Mouse (Mus musculus): ENCODE results near the gene Magt1.
"Not testable (repeated sequence)": the region's sequence is repeated elsewhere in the genome, so short reads cannot be mapped to it uniquely, and the experiment has no call there.

The Magt1 gene

GRCm38 (mm10) chrX:106011465-106012159 is at the start of gene Magt1:
Gene Magt1, minus strand, starts transcription at chrX:106011906.
- peak; percentile 96 for DNase-seq (ENCODE audit: low read depth)

- DNase-seq (ENCODE audit: low read depth), result no peak
These were observed 36.5 kb upstream of the Magt1 start for GRCm38 (mm10) chrX:106048191-106048590.

DNA sequence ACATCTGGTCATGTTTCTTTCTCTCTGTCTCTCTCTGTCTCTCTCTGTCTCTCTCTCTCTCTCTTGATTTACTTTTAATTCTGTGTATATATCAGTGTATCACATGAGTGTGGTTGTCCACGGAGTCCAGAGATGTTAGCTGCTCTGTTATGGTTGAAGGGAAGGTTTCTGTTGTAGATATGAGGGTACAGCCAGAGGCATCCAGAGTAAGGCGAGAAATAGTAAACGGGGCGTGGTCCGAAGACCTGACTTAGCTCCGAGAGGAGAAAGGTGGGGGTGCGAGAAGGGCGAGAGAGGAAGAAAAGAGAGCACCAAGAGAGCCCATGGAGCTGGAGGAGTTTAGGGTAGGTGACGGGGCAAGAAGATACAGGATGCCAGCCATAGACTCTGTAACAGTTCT is 34.2 kb upstream of the Magt1 start:
- no peak for DNase-seq (ENCODE audit: low read depth)

- DNase-seq (ENCODE audit: low read depth), result no peak
These were observed 33.7 kb upstream of the Magt1 start for GRCm38 (mm10) chrX:106045455-106045854.

DNA sequence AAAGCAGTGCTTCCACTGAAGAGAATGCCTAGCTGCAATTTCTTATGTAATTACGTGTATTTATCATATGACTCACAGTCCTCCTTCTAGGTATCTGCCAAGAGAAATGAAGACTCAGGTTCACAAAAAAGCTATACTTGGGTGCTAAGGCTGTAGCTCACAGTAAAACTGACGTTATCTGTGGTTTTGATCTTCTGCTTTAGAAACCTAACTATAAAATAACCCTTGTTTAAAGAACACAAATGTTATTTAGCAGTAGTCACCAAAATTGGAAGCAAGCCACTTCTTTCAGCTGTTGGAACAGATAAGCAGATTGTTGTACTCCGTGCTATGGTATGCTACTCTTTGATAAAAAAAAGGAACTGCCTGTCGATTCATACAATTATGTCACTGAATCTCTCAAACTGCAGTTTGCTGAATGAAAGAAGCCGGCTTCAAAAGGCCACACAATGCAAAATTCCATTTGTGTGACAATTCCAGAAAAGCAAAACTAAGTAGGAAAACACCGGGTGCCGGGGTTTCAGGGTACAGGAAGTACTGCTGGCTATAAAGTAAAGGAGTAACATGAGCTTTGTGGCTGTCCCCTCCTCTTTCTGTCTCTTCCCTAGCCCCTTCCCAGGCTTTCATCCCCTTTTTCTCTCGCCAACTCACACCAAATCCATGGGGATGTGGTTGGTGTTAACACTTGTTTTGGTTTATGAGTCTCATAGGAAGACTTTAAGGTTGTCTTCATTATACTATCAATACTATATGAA is 32.3 kb upstream of the Magt1 start:
- peak; percentile 96 for DNase-seq (ENCODE audit: low read depth)

DNA sequence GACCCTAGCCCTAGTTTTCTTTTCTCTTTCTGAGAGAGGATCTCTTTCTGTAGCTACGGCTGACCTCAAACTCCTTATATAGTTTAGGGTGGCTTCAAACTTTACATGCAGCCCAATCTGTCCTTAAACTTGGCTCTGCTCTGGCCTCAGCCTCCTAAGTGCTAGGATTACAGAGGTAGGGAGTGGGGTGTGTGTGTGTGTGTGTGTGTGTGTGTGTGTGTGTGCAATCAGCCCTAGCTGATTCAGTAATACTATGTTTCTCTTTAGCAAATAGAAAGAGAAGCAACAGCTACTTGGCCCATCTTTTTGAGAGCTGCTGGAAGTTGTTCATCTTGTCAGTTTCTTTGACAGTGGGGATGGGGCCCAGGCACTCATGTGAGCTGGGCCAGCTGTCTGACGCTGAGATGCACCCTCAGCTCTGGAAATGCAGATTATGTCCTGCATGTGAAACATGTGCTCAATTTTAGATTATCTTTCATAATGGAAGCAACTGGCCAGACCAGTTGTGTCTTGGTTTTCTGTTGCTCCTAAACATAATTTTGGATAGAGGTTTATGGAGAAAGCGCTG is 25.6 kb upstream of the Magt1 start:
- no peak for DNase-seq (ENCODE audit: low read depth)

DNA sequence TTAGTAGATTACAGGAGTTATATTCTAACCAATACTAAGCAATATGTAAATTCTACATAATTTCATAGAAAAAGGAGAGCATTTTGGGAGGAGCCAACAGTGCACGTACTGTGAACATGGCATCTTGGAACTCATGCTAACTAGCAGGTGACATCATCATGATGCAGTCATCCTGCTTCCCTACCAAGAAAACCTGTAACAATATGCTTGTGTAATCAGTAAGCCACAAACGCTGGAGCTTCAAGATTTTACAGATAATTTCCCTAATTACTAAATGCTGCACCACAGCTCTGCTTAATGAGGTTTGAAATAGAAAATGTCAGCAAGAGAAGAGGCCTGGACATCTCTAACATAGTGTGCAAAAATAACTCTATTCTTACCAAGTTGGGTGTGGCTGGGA is 24.0 kb upstream of the Magt1 start:
- DNase-seq (ENCODE audit: low read depth), result peak; percentile 73

DNA sequence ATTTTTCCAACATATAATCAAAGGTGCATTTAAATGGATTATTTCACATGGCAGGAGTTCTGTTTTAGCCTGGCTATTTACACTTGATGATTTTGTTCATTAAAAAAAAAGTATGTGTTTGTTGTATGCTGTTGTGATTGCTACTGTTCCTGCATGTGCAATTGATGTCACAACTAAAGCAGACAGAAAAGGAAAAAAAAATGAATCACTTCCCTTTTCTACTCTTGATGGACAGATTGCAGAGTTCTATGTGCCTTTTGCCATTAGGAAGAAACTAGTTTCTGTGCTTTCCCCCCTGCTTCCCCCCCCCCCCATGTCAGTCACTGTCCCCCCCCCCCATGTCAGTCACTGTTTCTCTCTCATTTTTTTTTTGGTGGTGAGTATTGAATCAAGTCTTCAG is 19.4 kb upstream of the Magt1 start:
- DNase-seq (ENCODE audit: low read depth), result peak; percentile 64

GRCm38 (mm10) chrX:106030176-106030575 is 18.5 kb upstream of the Magt1 start:
- DNase-seq (ENCODE audit: low read depth), result no peak

GRCm38 (mm10) chrX:106027343-106027674 is 15.6 kb upstream of the Magt1 start:
- DNase-seq (ENCODE audit: low read depth), result no peak

DNA sequence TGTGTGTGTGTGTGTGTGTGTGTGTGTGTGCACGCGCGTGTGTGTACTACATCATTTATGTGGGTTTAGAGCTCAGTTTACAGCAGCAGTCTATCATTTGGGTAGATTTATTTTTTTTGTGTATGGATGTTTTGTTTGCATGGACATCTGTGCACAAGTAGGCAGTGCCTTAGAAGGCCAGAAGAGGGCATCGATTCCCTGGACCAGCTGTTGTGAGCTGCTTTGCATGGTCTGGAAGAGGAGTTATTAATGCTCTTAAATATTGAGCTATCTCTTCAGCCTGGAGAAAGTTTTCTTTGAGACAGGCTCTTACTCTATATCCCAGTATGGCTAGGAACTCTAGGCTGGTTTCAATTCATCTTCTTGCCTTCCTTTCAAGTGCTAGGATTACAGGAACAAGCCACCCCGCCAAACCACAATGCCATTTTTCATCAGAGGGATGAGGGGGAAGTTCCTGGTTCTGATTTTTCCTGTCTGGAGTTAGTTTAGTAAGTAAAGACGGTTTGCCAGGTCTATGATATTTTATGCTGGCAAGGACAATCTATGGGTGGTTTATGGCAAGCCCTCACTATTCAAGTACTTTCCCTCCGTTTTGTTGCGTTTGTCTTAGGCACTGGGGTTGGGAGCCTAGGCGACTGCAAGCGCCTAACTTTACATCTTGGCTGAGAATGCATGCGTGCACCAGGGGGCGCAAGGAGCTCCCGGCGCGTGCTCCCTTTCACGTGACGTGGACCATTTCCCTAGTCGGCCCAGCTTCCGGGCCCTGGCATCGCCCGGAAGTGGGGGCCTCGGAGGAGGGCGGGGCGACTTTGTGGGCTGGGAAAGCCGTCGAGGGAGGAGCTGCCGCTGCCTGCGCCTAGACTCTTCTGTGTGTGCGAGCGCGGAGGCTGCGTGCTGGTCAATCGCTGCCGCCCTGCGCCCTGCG is 15.0 kb upstream of the Magt1 start, which contains the start of gene Atp7a:
TSS of gene Atp7a (plus strand) at position 859 of the 925 bp plus-strand sequence.
- DNase-seq (ENCODE audit: low read depth), result peak; percentile 93

GRCm38 (mm10) chrX:106017516-106017915 is 5.8 kb upstream of the Magt1 start:
- DNase-seq (ENCODE audit: low read depth), result no peak

DNA sequence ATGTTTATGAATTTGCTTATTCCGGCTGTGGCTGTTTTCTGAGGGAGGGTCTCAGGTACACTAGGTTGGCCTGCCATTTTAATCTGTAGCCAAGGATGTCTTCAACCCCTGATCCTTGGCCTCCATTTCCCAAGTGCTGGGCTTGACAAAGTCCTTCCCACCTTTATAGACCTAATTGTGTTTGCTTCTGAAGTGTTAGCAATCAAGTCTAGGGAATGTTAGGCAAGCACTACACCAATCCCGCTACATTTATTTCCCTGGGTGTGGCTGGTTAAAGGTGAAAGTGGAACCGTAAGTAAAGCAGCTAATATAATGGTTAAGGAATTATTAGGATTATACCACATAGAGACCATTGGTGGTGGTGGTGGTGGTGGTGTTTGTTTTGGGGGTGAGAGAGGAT is 5.4 kb upstream of the Magt1 start:
- no peak for DNase-seq (ENCODE audit: low read depth)

GRCm38 (mm10) chrX:106015571-106016322 is 4.0 kb upstream of the Magt1 start, which contains the start of gene Cox7b:
Gene Cox7b, plus strand, starts transcription at chrX:106015700.
- peak; percentile 94 for DNase-seq (ENCODE audit: low read depth)

DNA sequence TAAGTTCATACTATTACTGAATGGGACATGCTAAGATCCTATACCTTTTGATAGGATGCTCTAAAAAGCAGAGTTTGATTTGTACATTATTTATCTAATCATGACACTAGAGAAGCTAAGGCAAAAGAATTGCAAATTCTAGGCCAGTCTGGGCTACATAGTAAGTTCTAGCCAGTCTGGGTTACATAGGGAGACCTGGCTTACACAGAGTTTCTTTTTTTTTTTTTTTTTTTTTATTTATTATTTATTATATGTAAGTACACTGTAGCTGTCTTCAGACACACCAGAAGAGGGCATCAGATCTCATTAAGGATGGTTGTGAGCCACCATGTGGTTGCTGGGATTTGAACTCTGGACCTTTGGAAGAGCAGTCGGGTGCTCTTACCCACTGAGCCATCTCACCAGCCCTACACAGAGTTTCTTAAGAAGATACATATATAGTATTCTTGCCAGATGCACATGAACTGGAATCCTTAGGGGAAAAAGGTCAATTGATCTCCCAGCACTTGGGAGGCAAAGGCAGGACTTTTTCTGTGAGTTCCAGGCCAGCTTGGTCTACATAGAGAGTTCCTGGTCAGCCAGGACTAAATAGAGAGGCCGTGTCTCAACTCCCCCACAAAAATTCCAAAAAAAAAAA is 3.2 kb upstream of the Magt1 start:
- DNase-seq (ENCODE audit: low read depth), result not testable (repeated sequence)

- peak; percentile 80 for DNase-seq (ENCODE audit: low read depth)
These were observed 1.5 kb upstream of the Magt1 start for GRCm38 (mm10) chrX:106013217-106013616.

DNA sequence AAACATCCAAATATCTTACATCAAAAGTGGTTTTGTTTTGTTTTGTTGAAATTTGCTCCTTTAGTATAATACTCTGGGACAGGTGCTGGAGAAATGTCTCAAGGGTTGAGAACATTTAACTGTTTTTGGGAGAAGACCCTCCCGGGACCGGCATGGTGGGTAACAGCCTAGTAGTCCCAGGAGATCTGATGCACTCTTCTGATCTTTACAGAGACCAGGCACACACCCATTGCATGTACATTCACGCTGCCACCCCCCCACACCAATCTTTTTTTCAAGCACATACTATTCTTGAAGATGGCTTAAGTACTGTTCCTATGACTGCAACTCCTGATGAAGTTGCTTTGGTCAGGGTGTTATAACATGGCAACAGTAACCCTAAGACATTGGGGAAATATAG is 853 bp upstream of the Magt1 start:
- DNase-seq (ENCODE audit: low read depth), result peak; percentile 36

GRCm38 (mm10) chrX:106010762-106011161 is 944 bp downstream of the Magt1 start:
- no peak for DNase-seq (ENCODE audit: low read depth)

DNA sequence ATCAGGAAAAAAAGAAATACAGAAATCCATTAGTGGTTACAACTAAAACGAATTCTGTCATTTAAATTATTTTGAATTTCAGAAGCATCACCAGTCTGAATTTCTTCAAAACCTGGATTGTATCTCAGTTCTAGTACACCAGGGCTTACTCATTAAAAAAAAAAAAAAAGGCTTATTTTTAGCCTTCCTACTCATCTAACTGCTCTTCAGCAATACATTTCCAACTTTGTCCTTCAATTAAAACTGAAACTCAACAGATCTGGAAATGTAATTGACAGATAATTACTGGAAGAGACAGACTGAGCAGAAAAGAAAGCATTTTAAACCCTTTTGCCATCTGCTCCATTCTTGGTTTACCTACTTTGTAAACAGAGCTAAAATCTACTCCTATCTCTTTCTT is 10.1 kb downstream of the Magt1 start:
- DNase-seq (ENCODE audit: low read depth), result no peak

DNA sequence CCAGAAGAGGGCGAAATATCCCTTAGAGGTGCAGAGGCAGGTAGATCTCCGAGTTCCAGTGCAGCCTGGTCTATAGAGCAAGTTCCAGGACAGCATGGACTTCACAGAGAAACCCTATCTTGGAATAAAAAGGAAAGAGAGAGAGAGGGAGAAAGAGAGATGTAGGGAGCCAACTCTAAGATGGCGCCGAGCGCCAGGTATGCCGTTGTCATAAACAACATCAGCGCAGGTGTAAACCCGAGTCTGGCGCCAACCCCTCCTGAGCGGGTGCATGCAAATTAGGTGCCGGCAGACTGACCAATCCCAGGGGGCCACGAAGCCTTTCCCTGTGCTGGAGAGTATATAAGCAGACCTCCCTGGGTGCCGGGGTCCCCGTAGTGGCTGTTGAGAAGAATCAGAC is 54.6 kb downstream of the Magt1 start:
- peak; percentile 9 for DNase-seq (ENCODE audit: low read depth)

GRCm38 (mm10) chrX:105953999-105954398 is 57.7 kb downstream of the Magt1 start:
- DNase-seq (ENCODE audit: low read depth), result no peak
